Mouse (Mus musculus): ENCODE measurements around the gene Ntan1.
A peak's percentile ranks its signal among the peaks of the same experiment; 100 is the strongest.
"Not testable (repeated sequence)": the region's sequence is repeated elsewhere in the genome, so short reads cannot be mapped to it uniquely, and the experiment has no call there.

The Ntan1 gene

DNA sequence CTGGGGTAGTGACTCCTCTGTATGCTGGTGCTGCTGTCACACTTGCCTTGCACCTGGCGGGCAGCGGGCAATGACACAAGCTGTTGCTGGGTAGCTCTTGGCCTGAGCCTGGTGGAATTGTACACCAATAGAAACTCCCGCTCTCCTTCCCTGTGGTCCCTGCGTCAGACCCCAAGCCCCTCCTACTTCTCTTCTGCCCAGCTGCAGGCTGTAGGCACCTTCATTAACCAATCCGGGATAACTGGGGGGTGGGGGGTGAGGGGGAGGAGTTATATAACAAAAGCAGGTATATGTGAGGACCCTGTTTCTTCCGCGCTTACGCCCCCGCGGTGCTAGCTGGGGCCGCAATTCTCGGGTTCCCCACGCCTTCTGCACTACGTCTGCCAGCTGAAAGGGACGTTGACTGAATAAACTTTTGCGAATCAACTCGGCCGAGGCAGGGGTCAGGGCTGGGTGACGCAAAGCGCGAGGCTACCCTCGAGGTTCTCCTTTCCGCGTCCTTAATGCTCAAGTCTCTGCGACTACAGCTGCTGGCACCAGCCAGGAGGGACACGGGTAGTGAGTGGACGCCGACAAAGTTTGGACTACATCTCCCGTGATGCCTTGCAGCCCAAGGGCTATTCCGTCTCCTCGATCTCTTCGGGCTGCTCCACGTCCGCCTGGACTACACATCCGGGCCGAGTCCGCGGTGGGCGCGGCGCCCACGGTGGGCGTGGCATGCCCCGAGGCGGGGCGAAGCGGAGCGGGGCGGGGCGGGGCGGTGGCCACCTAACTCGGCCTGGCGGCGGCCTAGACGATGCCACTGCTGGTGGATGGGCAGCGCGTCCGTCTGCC is at the start of gene Ntan1:
Gene Ntan1 (plus strand): TSS at position 286 of the 834 bp plus-strand sequence.
- DNase-seq (ENCODE audit: low read depth, low spot score), result peak; percentile 99

DNA sequence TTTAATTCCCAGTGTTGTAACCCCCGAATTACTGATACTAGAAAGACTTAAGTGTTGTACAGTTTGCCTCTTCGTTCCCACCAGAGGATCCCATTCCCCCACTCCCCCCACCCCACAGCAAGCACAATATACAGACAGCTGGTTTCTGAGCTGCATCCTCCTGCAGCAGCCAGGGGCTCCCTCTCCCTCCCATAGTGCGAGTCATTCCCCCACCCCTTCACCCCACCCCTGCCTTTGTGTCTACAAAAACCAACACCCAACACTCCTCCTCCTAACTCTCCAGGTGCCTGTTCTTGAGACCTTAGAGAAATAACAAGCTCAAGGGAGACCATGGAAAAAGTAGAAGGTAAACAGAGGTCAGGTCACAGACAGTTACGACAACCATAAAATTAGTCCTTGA is 47.0 kb upstream of the Ntan1 start:
- not testable (repeated sequence) for DNase-seq (ENCODE audit: low read depth, low spot score)

DNA sequence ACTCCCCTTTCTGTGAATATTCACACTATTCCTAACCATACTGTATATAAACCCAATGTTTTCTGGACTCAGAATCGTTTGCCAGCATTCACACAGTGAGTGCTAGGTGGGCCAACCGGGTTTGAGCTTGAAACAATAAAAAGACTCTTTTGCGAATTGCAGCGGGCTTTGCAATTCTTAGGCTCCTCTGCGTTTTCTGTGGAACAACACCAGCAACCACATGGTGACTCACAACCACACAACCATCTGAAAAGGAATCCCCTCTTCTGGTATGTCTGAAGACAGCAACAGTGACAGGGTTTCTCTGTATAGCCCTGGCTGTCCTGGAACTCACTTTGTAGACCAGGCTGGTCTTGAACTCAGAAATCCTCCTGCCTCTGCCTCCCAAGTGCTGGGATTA is 46.6 kb upstream of the Ntan1 start:
- DNase-seq (ENCODE audit: low read depth, low spot score), result peak; percentile 66

DNA sequence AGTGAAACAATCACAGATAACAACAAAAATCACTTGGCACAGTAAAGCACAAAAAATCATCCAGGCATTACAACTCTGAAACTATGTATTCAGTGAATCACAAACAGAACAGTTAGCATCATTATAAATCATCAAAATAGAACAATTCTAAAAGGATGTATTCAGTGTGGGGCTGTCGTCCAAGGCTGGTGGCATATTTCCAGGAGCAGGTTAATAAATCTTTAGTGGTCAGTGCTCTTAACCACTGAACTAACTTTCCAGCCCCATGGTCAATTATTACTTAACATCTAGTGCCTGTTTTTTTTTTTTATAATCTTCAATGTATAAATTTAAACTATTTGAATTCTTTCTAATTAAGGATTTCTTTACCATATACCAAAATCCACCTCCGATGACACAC is 44.6 kb upstream of the Ntan1 start:
- peak; percentile 70 for DNase-seq (ENCODE audit: low read depth, low spot score)

DNA sequence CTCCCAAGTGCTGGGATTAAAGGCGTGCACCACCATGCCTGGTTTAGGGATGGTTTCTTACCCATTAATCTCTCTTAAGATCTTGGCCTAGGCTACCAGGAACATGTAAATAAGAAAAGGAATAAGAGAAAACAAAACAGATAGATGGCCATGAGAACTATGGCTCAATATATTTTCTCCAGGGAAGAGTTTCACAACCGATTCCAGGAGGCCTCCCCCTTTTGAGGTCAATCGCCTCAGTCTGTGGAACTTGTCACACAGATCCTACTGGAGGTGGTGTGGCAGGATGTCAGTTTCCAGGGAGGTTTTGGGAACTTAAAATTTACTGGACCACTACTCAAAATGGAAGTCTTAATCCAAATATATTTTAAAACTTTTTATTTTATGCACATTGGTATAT is 44.0 kb upstream of the Ntan1 start:
- DNase-seq (ENCODE audit: low read depth, low spot score), result not testable (repeated sequence)

DNA sequence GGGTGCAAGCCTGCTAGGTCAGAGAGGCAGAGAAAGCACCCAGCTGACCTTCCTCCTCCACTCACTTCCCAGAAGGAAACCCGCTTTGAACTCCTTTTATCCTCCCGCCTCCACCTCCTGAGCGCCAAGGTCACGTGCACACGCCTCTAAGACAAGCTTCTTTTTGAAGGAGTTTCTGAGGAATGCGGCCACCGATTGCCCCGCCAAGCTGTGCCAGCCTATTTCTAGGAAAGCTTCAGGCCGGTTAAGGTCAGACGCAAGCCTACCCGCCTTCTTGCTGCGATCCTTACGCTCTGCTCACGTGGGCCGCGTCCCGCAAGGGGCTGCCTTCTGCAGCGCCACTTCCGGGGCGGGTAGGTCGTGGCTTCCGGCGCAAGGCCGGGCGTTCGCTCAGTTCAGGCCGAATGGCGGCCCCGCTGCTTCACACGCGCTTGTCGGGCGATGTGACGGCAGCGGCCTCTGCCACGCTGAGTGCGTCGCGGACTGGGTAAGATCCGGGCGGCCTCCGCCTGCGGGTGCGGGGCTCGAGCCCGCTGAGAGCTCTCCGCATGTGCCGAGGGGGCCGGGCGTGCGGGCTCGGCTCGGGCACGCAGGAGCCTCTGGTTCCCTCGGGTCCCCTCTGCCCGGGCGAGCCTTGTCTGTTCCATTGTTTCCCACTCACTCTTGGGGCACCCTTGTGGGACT is 38.1 kb upstream of the Ntan1 start, which contains the start of gene Rrn3:
Gene Rrn3 (plus strand): TSS at position 356 of the 684 bp plus-strand sequence.
- peak; percentile 93 for DNase-seq (ENCODE audit: low read depth, low spot score)

DNA sequence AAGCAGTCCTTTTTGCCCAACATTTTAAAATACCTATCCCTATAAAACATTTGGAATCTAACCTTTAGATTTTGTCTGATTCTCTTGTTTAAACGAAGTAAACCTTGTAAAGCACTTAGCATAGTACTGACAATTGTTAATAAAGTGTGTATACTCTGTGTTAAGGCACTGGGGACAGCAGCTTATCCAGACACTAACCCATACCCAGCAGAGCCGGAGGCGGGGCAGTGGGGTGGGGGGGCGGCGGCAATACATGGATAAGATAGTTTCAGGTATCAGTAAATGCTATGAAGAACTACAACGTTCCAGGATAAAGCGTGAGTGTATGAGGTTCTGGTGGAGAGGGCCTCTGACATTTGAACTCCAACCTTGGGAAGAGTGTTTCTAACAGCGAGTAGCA is 37.4 kb upstream of the Ntan1 start:
- peak; percentile 36 for DNase-seq (ENCODE audit: low read depth, low spot score)

DNA sequence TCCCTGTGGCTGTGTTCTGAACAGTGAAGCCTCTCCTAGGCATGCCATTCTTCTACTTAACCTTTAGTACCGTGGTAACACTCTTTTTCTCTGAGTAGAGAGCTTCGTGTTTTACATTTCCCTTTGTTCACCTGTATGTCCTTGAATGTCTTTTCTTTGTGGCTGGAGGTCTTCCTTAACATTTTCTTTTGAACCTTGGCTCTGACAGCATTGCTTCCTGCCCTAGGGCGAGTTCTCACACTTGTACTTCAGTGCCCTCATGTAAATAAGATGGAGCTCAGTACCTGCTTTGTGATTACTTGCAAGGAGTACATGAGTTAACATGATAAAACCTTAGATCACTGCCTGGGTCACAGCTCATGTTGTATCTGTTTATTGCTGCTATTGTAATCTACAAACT is 32.7 kb upstream of the Ntan1 start:
- DNase-seq (ENCODE audit: low read depth, low spot score), result no peak

DNA sequence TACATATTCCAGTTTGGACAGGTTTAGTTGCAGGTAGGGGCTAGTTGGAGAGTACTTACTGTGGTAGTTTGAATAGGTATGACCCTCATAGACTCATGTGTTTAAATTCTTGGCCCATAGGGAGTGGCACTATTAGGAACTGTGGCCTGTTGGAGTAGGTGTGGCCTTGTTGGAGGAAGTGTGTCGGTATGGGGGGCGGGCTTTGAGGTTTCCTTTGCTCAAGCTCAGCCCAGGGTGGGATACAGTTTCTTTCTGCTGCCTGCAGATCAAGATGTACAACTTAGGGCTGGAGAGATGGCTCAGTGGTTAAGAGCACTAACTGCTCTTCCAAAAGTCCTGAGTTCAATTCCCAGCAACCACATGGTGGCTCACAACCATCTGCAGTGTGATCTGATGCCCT is 25.2 kb upstream of the Ntan1 start:
- not testable (repeated sequence) for DNase-seq (ENCODE audit: low read depth, low spot score)

DNA sequence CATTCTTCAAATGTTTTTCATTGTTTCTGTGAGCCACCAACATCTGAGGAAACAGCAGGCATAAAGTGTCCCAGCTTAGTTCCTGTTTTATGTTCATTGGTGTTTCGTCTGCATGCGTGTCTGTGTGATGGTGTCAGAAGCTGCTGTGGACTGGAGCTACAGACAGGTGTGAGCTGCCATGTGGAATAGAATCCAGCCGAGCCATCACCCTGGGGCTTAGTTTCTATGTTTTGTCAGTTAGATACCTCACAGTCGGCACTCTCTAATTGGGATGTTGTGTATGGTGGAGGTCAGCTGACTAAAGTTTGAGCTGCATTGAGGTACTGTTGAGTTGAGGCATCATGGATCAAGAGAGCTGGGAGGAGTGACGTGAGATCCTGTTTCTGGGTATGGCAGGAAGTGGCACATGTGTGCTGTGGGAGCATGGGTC is 21.9 kb upstream of the Ntan1 start:
- no peak for DNase-seq (ENCODE audit: low read depth, low spot score)

DNA sequence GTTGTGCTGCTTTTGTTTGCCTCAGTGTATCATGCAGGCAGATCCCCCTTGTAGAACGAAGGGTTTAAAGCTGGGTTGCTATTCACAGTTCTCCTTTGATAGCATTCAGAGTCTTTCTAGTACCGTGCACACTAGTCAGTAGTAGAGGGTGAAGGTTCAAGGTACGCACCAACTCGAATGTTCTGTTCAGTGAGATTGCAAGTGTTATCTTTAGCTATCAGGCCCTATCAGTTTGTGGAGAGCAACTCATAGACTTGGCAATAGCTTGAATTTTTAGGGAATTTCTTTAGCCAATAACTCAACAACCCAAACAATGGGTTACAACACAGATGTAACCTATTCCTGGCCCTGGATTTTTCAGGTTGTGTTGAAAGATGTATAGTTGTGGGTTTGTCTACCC is 17.4 kb upstream of the Ntan1 start:
- DNase-seq (ENCODE audit: low read depth, low spot score), result no peak

DNA sequence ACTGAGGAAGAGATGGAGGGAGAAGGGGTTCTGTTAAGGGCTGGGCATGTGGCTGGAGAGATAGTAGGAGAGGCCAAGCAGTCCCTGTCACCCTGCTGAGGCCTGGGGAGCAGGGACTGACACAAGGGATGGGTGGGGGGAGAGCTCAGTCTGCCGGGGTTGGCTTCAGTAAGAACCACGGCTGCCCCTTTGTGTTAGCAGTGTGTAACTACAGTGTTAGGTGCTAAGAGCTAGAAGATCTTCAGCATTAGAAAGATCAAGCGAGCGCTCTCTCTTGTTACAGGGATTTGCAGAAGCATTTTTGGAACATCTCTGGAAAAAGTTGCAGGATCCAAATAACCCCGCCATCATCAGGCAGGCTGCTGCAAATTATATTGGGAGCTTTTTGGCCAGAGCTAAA is 14.0 kb upstream of the Ntan1 start:
- no peak for DNase-seq (ENCODE audit: low read depth, low spot score)

DNA sequence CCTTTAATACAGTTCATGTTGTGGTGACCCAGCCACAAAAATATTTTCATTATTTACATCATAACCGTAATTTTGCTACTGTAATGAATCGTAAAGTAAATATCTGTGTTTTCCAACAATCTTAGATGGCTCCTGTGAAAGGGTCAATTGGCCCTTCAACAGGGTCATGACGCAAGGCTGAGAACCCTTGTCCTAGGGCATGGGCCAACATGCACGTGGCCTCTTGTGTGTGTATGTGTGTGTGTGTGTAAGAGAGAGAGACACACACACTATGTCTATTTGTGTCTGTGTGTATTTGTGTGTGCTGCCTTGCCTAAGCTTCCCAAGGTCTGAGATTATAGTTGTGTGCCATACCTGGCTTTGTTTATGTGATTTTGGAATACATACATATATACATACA is 11.0 kb upstream of the Ntan1 start:
- no peak for DNase-seq (ENCODE audit: low read depth, low spot score)

DNA sequence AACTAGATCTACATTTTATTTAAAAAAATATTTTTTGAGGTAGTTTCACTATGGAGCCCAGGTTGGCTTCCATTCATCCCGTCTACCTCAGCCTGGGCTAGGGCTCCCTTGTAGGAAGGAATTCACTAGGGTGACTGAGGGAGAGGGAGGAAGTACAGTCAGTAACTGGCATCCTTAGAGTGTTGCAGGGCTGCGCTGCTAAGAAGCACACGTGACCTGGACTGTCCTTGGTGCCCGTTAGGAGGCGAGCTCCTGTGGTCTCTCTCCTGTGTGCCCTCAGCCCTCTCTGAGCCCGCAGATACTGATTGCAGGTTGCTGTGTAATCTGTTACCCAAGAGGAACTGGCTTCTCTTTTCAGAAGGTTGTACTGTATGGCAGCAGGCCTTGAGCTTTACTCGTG is 10.2 kb upstream of the Ntan1 start:
- DNase-seq (ENCODE audit: low read depth, low spot score), result no peak

DNA sequence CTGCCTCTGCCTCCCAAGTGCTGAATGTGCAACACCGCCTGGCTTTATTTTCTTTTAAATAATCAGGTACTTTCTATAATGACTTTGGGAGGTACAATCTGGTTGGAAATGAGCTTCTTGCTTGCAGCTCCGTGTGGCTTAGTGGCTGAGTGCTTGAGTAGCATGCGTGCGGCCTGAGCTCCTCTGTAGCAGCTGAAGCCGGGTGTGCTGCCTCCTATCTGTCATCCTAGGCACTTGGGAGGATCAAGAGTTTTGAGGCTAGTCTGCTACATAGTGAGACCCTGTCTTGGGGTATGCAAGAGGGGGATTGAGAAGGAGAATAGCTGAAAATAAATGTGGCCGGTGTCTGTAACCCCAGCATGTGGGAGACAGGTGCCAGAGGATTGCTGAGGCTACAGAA is 6.5 kb upstream of the Ntan1 start:
- no peak for DNase-seq (ENCODE audit: low read depth, low spot score)

DNA sequence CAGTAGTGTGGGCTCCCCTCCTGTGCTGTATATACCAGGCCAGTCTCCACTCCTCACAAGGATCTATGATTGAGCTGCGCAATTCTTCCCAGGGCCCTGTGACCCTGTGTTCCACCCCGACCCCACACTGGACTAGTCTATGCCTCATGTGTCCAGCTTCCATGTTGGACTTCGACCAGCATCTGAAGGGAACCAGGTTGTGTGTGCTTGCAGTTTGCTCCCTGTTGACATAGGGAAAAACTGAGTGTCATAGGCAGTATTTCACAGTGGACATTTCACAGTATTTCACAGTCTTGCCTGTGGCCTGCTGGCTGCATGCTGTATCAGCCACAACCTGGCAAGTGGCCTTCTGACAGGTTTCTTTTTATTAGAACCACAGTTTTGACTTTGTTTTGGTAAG is 5.4 kb upstream of the Ntan1 start:
- DNase-seq (ENCODE audit: low read depth, low spot score), result no peak

DNA sequence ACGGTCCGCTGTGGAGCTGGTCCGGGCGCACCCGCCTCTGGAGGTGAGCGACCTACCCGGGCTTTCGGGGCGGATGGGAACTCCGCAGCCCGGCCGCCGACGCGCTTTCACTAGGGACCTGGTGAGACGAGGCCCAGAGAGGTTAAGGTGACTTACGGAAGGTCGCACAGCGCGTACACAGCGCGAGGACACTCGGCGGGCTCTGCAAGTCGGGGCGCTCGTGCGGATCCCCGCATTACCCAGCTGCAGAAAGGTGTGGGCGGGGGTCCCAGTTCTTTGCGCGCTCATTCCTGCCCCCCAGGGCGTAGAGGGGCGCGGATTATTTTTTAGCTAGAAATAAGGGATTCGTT is 724 bp downstream of the Ntan1 start:
- DNase-seq (ENCODE audit: low read depth, low spot score), result no peak

DNA sequence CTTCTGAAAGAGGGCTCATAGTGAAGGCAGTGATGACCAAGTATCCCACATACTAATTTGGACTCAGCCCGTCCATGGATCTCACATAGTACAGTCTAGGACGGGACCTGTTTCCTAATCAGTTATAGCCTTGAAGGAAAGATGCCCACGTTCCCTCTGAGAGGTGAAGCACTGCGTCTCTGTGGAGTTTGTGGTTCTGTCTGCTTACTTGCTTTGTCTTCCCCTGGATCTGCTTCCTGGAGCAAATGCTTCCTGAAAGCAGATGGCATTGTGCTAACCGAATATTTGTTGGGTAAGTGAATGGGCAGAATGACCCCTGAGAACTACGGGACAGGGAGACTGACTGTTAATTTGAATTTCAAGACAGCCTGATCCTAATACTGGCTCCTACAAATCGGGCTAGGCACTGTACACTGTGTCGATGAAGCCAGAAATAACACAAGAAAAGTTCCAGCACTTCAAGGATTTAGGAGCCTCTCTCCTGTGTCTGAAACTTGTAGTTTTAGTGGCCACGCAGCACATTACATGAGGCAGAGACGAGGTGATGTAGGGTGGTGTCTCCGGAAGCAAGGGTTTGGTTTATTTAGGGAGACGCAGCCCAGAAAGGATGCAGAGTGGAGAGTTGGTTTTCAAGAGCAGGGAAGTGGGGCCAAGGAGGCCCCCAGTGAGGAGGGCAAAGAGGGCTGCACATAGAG is 1.3 kb downstream of the Ntan1 start:
- peak; percentile 59 for DNase-seq (ENCODE audit: low read depth, low spot score)

DNA sequence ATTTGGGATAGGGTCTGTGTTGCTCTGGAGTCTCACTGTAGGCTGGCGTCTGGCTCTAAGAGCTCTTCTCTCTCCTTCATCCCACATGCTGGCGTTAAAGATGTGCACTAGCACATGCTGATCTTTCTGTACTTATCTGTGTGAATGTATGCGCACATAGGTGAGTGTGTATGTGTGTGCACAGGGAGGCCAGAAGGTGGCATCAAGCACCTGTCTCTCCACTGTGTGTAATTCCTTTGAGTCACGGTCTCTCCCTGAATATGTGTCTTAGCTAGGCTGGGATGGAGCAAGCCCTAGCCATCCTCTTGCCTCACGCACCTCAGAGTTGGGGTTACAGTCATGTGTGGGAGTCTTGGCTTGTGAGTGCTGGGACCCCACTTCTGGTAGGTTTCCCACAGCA is 2.1 kb downstream of the Ntan1 start:
- DNase-seq (ENCODE audit: low read depth, low spot score), result no peak

DNA sequence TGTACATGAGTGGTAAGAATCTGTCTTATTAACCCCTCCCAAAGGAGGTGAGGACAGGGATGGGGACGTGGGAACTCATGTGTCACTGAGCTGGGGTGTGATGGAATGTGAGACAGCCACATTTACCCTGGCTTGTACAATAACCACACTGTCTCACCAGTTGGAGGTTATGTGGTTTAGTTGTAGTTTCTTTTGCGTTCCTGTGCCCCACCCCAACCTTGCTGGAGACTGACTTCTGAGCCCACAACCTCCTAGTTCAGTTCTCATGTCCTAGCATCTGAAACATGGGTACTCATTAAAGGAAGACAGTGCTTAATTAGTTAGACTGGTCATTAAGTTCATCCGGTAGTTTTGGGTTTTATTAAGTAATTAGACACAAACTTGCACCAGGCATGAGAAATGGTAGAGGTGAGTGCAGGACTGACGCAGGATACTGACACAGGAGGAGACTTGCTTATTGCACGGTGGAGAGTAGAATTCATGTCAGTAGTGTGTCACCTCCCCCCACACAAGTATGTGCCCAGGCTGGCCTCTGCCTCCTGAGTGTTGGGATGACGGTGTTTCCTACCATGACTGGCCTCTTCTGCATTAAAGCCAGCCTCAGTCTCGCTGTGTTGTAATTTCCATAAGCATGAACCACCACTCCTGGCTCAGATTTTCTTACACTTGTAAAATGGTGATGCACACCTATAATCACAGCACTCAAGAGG is 7.3 kb downstream of the Ntan1 start:
- peak; percentile 82 for DNase-seq (ENCODE audit: low read depth, low spot score)

DNA sequence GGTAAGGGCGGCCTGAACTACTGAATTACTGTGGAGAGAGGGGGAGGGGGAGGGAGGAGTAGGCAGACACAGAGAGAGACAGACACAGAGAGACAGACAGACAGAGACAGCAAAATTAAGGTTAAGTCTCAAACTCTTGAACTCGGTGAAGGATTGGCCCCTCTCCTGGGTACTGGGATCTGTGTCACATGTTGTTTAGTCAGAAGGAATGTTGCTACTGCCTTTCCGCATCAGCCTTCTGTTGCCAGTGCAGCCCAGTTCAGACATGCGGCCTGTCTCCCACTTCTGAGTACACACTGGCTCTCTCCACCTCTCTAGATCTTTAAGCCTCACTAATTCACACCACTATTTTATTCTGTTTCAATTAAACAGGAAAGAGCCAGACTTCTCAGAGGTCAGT is 7.9 kb downstream of the Ntan1 start:
- peak; percentile 68 for DNase-seq (ENCODE audit: low read depth, low spot score)

DNA sequence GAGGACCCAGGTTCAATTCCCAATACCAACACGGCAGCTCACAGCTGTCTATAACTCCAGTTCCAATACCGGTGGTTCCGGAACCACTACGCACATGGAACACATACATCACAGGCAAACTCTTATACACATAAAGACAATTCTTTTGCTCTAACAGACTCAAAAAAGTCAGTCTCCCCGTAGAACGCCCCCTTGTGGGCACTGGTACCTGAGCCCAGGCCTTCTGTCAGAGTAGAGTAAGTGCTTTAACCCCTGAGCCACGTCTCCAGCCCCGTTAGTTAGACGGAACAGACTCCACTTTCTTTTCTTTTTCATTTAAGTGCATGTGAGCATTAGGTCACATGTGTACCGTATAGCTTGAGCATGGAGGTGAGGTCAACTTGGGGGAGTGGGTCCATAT is 11.8 kb downstream of the Ntan1 start:
- no peak for DNase-seq (ENCODE audit: low read depth, low spot score)
